Mouse (Mus musculus) kidney, embryonic 15.5 days (tissue): ENCODE results near the gene Lpo. TPM values are rescaled to one million over a fixed set of nuclear protein-coding genes. Genes with fewer than 3 reads are reported as not detected.

Experiments
- ATAC-seq: fragments of 200-750 bp; cut with Nextera tagmentation; replicated peaks from 2 replicates; pipeline ENCODE4 v1.8.0; 2017; ENCODE audit warnings: moderate TSS enrichment; ENCODE audit not compliant: low FRiP score
- H3K27ac ChIP-seq: fragments of 300-500 bp; sonication (generic); 2 replicates; pipeline ENCODE4 v1.5.1; 2015; ENCODE audit warnings: mild to moderate bottlenecking, inconsistent platforms
- H3K27me3 ChIP-seq: fragments of 300-500 bp; sonication (generic); 2 replicates; pipeline ENCODE4 v1.6.1; 2015; ENCODE audit warnings: inconsistent platforms
- H3K36me3 ChIP-seq: fragments of 300-500 bp; sonication (generic); 2 replicates; pipeline ENCODE4 v1.6.1; 2015; ENCODE audit warnings: inconsistent platforms
- H3K4me1 ChIP-seq: fragments of 300-500 bp; sonication (generic); 2 replicates; pipeline ENCODE4 v1.6.1; 2015; ENCODE audit warnings: inconsistent platforms
- H3K4me2 ChIP-seq: fragments of 300-500 bp; sonication (generic); 2 replicates; pipeline ENCODE4 v1.6.1; 2015; ENCODE audit warnings: moderate library complexity, mild to moderate bottlenecking, inconsistent platforms
- H3K4me3 ChIP-seq: fragments of 300-500 bp; sonication (generic); replicated peaks from 2 replicates; pipeline ENCODE4 v1.5.1; 2015; ENCODE audit warnings: mild to moderate bottlenecking, inconsistent platforms
- H3K9ac ChIP-seq: fragments of 300-500 bp; sonication (generic); 2 replicates; pipeline ENCODE4 v1.6.1; 2015; ENCODE audit warnings: mild to moderate bottlenecking, inconsistent platforms
- H3K9me3 ChIP-seq: fragments of 300-500 bp; sonication (generic); replicated peaks from 2 replicates; pipeline ENCODE4 v1.6.1; 2016; ENCODE audit warnings: inconsistent platforms
- WGBS: fragments of 180-500 bp; shearing (Covaris S2); methylation state at CpG from one replicate; pipeline ENCODE4 v1.1.7; 2015; ENCODE audit warnings: mixed read lengths; 5-methylcytosine and 5-hydroxymethylcytosine counted together
- polyA plus RNA-seq: library from polyadenylated mRNA; unstranded; fragments of >200 nt; fragmentation: Nextera tagmentation; extraction: Ambion mirVana; gene quantifications from 2 replicates; pipeline ENCODE4 v1.2.1, GENCODE M21; 2015

The Lpo gene
- polyA plus RNA-seq, 1 experiment from 2014 or later = 0.44 TPM

GRCm38 (mm10) chr11:87846968-87847600 lies 19.0 kb upstream of the Lpo start:
- WGBS = 84% methylated on average over 12 of the region's 12 CpGs
- no peak overlapping the region for H3K9ac ChIP-seq

GRCm38 (mm10) chr11:87841436-87841835 lies 13.3 kb upstream of the Lpo start:
- H3K27me3 ChIP-seq = no peaks in the 10 kb centered on the region
- no peak overlapping the region for H3K4me3 ChIP-seq
- no peaks in the 10 kb centered on the region for H3K36me3 ChIP-seq
- no peaks in the 10 kb centered on the region for H3K4me1 ChIP-seq
- H3K27ac ChIP-seq = no peak overlapping the region
- no peak for ATAC-seq
- 87% methylated on average over 3 of the region's 3 CpGs for WGBS
- H3K9ac ChIP-seq = no peak overlapping the region
- no peak overlapping the region for H3K4me2 ChIP-seq
- no peaks in the 10 kb centered on the region for H3K9me3 ChIP-seq

More at GRCm38 (mm10) chr11:87846968-87847600, 19.0 kb upstream of the Lpo start:
- ATAC-seq = no peak
- Histone ChIP-seq H3K9me3 (no peaks in the 10 kb centered on the region), H3K27ac (no peak overlapping the region), H3K4me2 (no peak overlapping the region), H3K36me3 (no peaks in the 10 kb centered on the region), H3K27me3 (no peaks in the 10 kb centered on the region), H3K4me1 (0 out of 2 replicates have a peak, but pooled peaks cover 3% of the 10 kb centered on the region), H3K4me3 (no peak overlapping the region)

- Histone ChIP-seq H3K9me3 (no peaks in the 10 kb centered on the region), H3K9ac (no peak overlapping the region), H3K4me1 (no peaks in the 10 kb centered on the region), H3K27ac (no peak overlapping the region), H3K27me3 (no peaks in the 10 kb centered on the region), H3K4me3 (no peak overlapping the region), H3K4me2 (no peak overlapping the region), H3K36me3 (no peaks in the 10 kb centered on the region)
- 76% methylated on average over 8 of the region's 8 CpGs for WGBS
- ATAC-seq = no peak
These were observed 12.6 kb upstream of the Lpo start for GRCm38 (mm10) chr11:87840676-87841075.

- H3K9ac ChIP-seq = no peak overlapping the region
- no peak overlapping the region for H3K4me3 ChIP-seq
- H3K4me1 ChIP-seq = peaks cover 7% of the 10 kb centered on the region
- H3K36me3 ChIP-seq = no peaks in the 10 kb centered on the region
- no peak overlapping the region for H3K27ac ChIP-seq
- peaks cover 10% of the 10 kb centered on the region; the same call in 1 of the 2 replicates for H3K27me3 ChIP-seq
- H3K9me3 ChIP-seq = no peaks in the 10 kb centered on the region
- H3K4me2 ChIP-seq = no peak overlapping the region
- 47% methylated on average over 5 of the region's 5 CpGs for WGBS
- no peak for ATAC-seq
These were observed 6.6 kb downstream of the Lpo start for GRCm38 (mm10) chr11:87821502-87821901.

- WGBS = 28% methylated on average over 4 of the region's 4 CpGs
- no peak overlapping the region for H3K27ac ChIP-seq
- H3K36me3 ChIP-seq = no peaks in the 10 kb centered on the region
- peaks cover 7% of the 10 kb centered on the region for H3K4me1 ChIP-seq
- 0 out of 2 replicates have a peak overlapping the region, but pooled peaks have one; percentile 11 for H3K9ac ChIP-seq
- no peaks in the 10 kb centered on the region for H3K9me3 ChIP-seq
- ATAC-seq = no peak
- peaks cover 22% of the 10 kb centered on the region for H3K27me3 ChIP-seq
- H3K4me3 ChIP-seq = peak overlapping the region; percentile 40
- peak overlapping the region; percentile 69 for H3K4me2 ChIP-seq
These were observed 10.7 kb downstream of the Lpo start for GRCm38 (mm10) chr11:87817443-87817773.

GRCm38 (mm10) chr11:87816707-87817442 lies 11.2 kb downstream of the Lpo start:
- 4% methylated on average over 30 of the region's 31 CpGs for WGBS

GRCm38 (mm10) chr11:87814831-87815230 lies 13.3 kb downstream of the Lpo start:
- Histone ChIP-seq H3K27me3 (peaks cover 22% of the 10 kb centered on the region), H3K36me3 (no peaks in the 10 kb centered on the region), H3K4me2 (no peak overlapping the region), H3K4me3 (no peak overlapping the region), H3K9ac (no peak overlapping the region), H3K27ac (no peak overlapping the region), H3K4me1 (peaks cover 7% of the 10 kb centered on the region), H3K9me3 (no peaks in the 10 kb centered on the region)
- ATAC-seq = no peak
- 75% methylated on average over 8 of the region's 8 CpGs for WGBS

More at GRCm38 (mm10) chr11:87816707-87817442, 11.2 kb downstream of the Lpo start:
- Histone ChIP-seq H3K9ac (0 out of 2 replicates have a peak overlapping the region, but pooled peaks have one; percentile 11), H3K27me3 (peaks cover 22% of the 10 kb centered on the region), H3K4me2 (peak overlapping the region; percentile 69), H3K4me1 (peaks cover 7% of the 10 kb centered on the region), H3K36me3 (no peaks in the 10 kb centered on the region), H3K4me3 (peak overlapping the region; percentile 40), H3K27ac (no peak overlapping the region), H3K9me3 (no peaks in the 10 kb centered on the region)
- ATAC-seq = 0 out of 2 replicates have a peak, but pooled peaks have one; percentile 29

- 53% methylated on average over 4 of the region's 4 CpGs for WGBS
- no peak overlapping the region for H3K9ac ChIP-seq
- ATAC-seq = no peak
- no peaks in the 10 kb centered on the region for H3K36me3 ChIP-seq
- H3K4me3 ChIP-seq = no peak overlapping the region
- peaks cover 10% of the 10 kb centered on the region for H3K27me3 ChIP-seq
- no peak overlapping the region for H3K4me2 ChIP-seq
- H3K27ac ChIP-seq = no peak overlapping the region
- no peaks in the 10 kb centered on the region for H3K9me3 ChIP-seq
- no peaks in the 10 kb centered on the region for H3K4me1 ChIP-seq
These were observed 16.7 kb downstream of the Lpo start for GRCm38 (mm10) chr11:87811396-87811795.

GRCm38 (mm10) chr11:87808236-87808635 lies 19.9 kb downstream of the Lpo start:
- Histone ChIP-seq H3K27ac (no peak overlapping the region), H3K36me3 (no peaks in the 10 kb centered on the region), H3K4me3 (no peak overlapping the region), H3K27me3 (no peaks in the 10 kb centered on the region), H3K4me1 (no peaks in the 10 kb centered on the region), H3K9me3 (no peaks in the 10 kb centered on the region), H3K9ac (no peak overlapping the region), H3K4me2 (no peak overlapping the region)
- 77% methylated on average over 7 of the region's 7 CpGs for WGBS
- no peak for ATAC-seq

- 74% methylated on average over 6 of the region's 6 CpGs for WGBS
- no peak overlapping the region for H3K9ac ChIP-seq
These were observed 20.7 kb downstream of the Lpo start for GRCm38 (mm10) chr11:87807433-87807832.

GRCm38 (mm10) chr11:87805448-87805847 lies 22.6 kb downstream of the Lpo start:
- H3K27me3 ChIP-seq = no peaks in the 10 kb centered on the region
- 70% methylated on average over 1 of the region's 1 CpGs for WGBS
- no peaks in the 10 kb centered on the region for H3K4me1 ChIP-seq
- no peak overlapping the region for H3K27ac ChIP-seq
- H3K4me2 ChIP-seq = no peak overlapping the region
- H3K9me3 ChIP-seq = no peaks in the 10 kb centered on the region
- no peaks in the 10 kb centered on the region for H3K36me3 ChIP-seq
- H3K9ac ChIP-seq = no peak overlapping the region
- H3K4me3 ChIP-seq = no peak overlapping the region
- ATAC-seq = no peak

More at GRCm38 (mm10) chr11:87807433-87807832, 20.7 kb downstream of the Lpo start:
- H3K4me2 ChIP-seq = no peak overlapping the region
- no peaks in the 10 kb centered on the region for H3K36me3 ChIP-seq
- H3K9me3 ChIP-seq = no peaks in the 10 kb centered on the region
- no peaks in the 10 kb centered on the region for H3K27me3 ChIP-seq
- H3K4me3 ChIP-seq = no peak overlapping the region
- H3K4me1 ChIP-seq = no peaks in the 10 kb centered on the region
- ATAC-seq = no peak
- H3K27ac ChIP-seq = no peak overlapping the region

- Histone ChIP-seq H3K27ac (no peak overlapping the region), H3K9me3 (no peaks in the 10 kb centered on the region), H3K27me3 (no peaks in the 10 kb centered on the region), H3K9ac (no peak overlapping the region), H3K4me3 (no peak overlapping the region), H3K36me3 (no peaks in the 10 kb centered on the region), H3K4me1 (no peaks in the 10 kb centered on the region), H3K4me2 (no peak overlapping the region)
- no peak for ATAC-seq
- WGBS = 52% methylated on average over 14 of the region's 14 CpGs
These were observed 25.5 kb downstream of the Lpo start for GRCm38 (mm10) chr11:87802621-87803020.
